Mouse (Mus musculus) C2C12 (cell line): ENCODE results near the gene Papss2.

Source experiments
- CEBPB ChIP-seq: IDR thresholded peaks from one replicate; pipeline ENCODE4 v1.6.1; 2011; ENCODE audit warnings: low read depth, mild to moderate bottlenecking, control low read depth, moderate library complexity
- CTCF ChIP-seq: IDR thresholded peaks from one replicate; pipeline ENCODE4 v1.5.1; 2011; ENCODE audit not compliant: control insufficient read depth, insufficient read depth, insufficient read length
- MAX ChIP-seq: IDR thresholded peaks from one replicate; pipeline ENCODE4 v1.6.1; 2011; ENCODE audit warnings: mild to moderate bottlenecking, control low read depth

GRCm38 (mm10) chr19:32573259-32573658 is 22.3 kb upstream of the Papss2 start:
- TF ChIP-seq CEBPB (no peak), CTCF (no peak), MAX (no peak)
